Mouse (Mus musculus): ENCODE data around the gene Gemin4. TPM values are rescaled to one million over a fixed set of nuclear protein-coding genes. Genes with fewer than 3 reads are reported as not detected.

Gemin4 gene
- polyA plus RNA-seq (2015; fragmentation: Nextera tagmentation; extraction: Ambion mirVana), result 26.3 and 30.1 TPM in 2 replicates

- peaks cover 15% of the 10 kb centered on the region for H3K4me1 ChIP-seq
- ATAC-seq (ENCODE audit: insufficient number of reproducible peaks, low FRiP score, low TSS enrichment, low read depth), result peak; percentile 97
- H3K9ac ChIP-seq, result peak within 1 kb of the TSS; percentile 91
- H3K9me3 ChIP-seq (replicated peaks), result no peaks in the 10 kb centered on the region
- H3K27ac ChIP-seq (replicated peaks), result peak within 1 kb of the TSS; percentile 97
- peak within 1 kb of the TSS; percentile 66 for H3K4me2 ChIP-seq (replicated peaks)
- no peaks in the 10 kb centered on the region for H3K27me3 ChIP-seq
- WGBS, result 0% methylated on average over 35 of the region's 35 CpGs
- H3K36me3 ChIP-seq, result peaks cover 33% of the 10 kb centered on the region
- H3K4me3 ChIP-seq (replicated peaks), result peak within 1 kb of the TSS; percentile 88
Measured at GRCm38 (mm10) chr11:76217390-76217800, at the start of gene Gemin4, which contains the start of gene Dbil5. Gene Gemin4, minus strand, starts transcription at chr11:76217664. Gene Dbil5, plus strand, starts transcription at chr11:76217608.

GRCm38 (mm10) chr11:76262611-76263351, 45.3 kb upstream of the Gemin4 start:
- no peak overlapping the region for H3K4me2 ChIP-seq (replicated peaks)
- no peak overlapping the region for H3K27ac ChIP-seq (replicated peaks)
- H3K9me3 ChIP-seq (replicated peaks), result no peaks in the 10 kb centered on the region
- ATAC-seq (ENCODE audit: insufficient number of reproducible peaks, low FRiP score, low TSS enrichment, low read depth), result 0 out of 2 replicates have a peak, but pooled peaks have one; percentile 27
- H3K9ac ChIP-seq, result no peak overlapping the region
- WGBS, result 18% methylated on average over 19 of the region's 19 CpGs
- no peak overlapping the region for H3K4me3 ChIP-seq (replicated peaks)
- peaks cover 47% of the 10 kb centered on the region for H3K36me3 ChIP-seq
- H3K27me3 ChIP-seq, result no peaks in the 10 kb centered on the region
- H3K4me1 ChIP-seq, result peaks cover 33% of the 10 kb centered on the region

- Histone ChIP-seq H3K27ac (replicated peaks) (no peak overlapping the region), H3K36me3 (peaks cover 51% of the 10 kb centered on the region), H3K27me3 (no peaks in the 10 kb centered on the region), H3K4me1 (peaks cover 37% of the 10 kb centered on the region), H3K4me2 (replicated peaks) (no peak overlapping the region), H3K4me3 (replicated peaks) (no peak overlapping the region), H3K9ac (no peak overlapping the region), H3K9me3 (replicated peaks) (no peaks in the 10 kb centered on the region)
- 76% methylated on average over 12 of the region's 12 CpGs for WGBS
- no peak for ATAC-seq (ENCODE audit: insufficient number of reproducible peaks, low FRiP score, low TSS enrichment, low read depth)
Measured at GRCm38 (mm10) chr11:76261224-76261623, 43.8 kb upstream of the Gemin4 start.

- Histone ChIP-seq H3K27ac (replicated peaks) (no peak overlapping the region), H3K27me3 (no peaks in the 10 kb centered on the region), H3K36me3 (peaks cover 51% of the 10 kb centered on the region), H3K4me3 (replicated peaks) (no peak overlapping the region), H3K9me3 (replicated peaks) (no peaks in the 10 kb centered on the region), H3K9ac (no peak overlapping the region), H3K4me1 (peaks cover 44% of the 10 kb centered on the region), H3K4me2 (replicated peaks) (no peak overlapping the region)
- WGBS, result 71% methylated on average over 10 of the region's 10 CpGs
- ATAC-seq (ENCODE audit: insufficient number of reproducible peaks, low FRiP score, low TSS enrichment, low read depth), result no peak
Measured at GRCm38 (mm10) chr11:76260208-76261050, 43.0 kb upstream of the Gemin4 start.

GRCm38 (mm10) chr11:76258511-76258910, 41.0 kb upstream of the Gemin4 start:
- 81% methylated on average over 6 of the region's 6 CpGs for WGBS
- Histone ChIP-seq H3K36me3 (peaks cover 47% of the 10 kb centered on the region), H3K27me3 (no peaks in the 10 kb centered on the region), H3K9ac (no peak overlapping the region), H3K4me2 (replicated peaks) (no peak overlapping the region), H3K4me3 (replicated peaks) (no peak overlapping the region), H3K4me1 (peaks cover 54% of the 10 kb centered on the region), H3K27ac (replicated peaks) (no peak overlapping the region), H3K9me3 (replicated peaks) (no peaks in the 10 kb centered on the region)
- ATAC-seq (ENCODE audit: insufficient number of reproducible peaks, low FRiP score, low TSS enrichment, low read depth), result no peak

- Histone ChIP-seq H3K36me3 (peaks cover 46% of the 10 kb centered on the region), H3K4me1 (peaks cover 51% of the 10 kb centered on the region), H3K27me3 (no peaks in the 10 kb centered on the region), H3K9me3 (replicated peaks) (no peaks in the 10 kb centered on the region), H3K27ac (replicated peaks) (no peak overlapping the region), H3K4me3 (replicated peaks) (no peak overlapping the region), H3K4me2 (replicated peaks) (no peak overlapping the region), H3K9ac (no peak overlapping the region)
- no peak for ATAC-seq (ENCODE audit: insufficient number of reproducible peaks, low FRiP score, low TSS enrichment, low read depth)
- WGBS, result 74% methylated on average over 4 of the region's 4 CpGs
Measured at GRCm38 (mm10) chr11:76257386-76257785, 39.9 kb upstream of the Gemin4 start.

- Histone ChIP-seq H3K4me3 (replicated peaks) (no peak overlapping the region), H3K27ac (replicated peaks) (peak overlapping the region; percentile 44), H3K9ac (no peak overlapping the region), H3K4me1 (peaks cover 55% of the 10 kb centered on the region), H3K36me3 (peaks cover 41% of the 10 kb centered on the region), H3K9me3 (replicated peaks) (no peaks in the 10 kb centered on the region), H3K27me3 (no peaks in the 10 kb centered on the region), H3K4me2 (replicated peaks) (no peak overlapping the region)
- 21% methylated on average over 5 of the region's 5 CpGs for WGBS
- no peak for ATAC-seq (ENCODE audit: insufficient number of reproducible peaks, low FRiP score, low TSS enrichment, low read depth)
Measured at GRCm38 (mm10) chr11:76256129-76256528, 38.7 kb upstream of the Gemin4 start.

GRCm38 (mm10) chr11:76255431-76256001, 38.1 kb upstream of the Gemin4 start:
- Histone ChIP-seq H3K9me3 (replicated peaks) (no peaks in the 10 kb centered on the region), H3K9ac (no peak overlapping the region), H3K27me3 (no peaks in the 10 kb centered on the region), H3K4me3 (replicated peaks) (no peak overlapping the region), H3K4me2 (replicated peaks) (no peak overlapping the region), H3K36me3 (peaks cover 41% of the 10 kb centered on the region), H3K27ac (replicated peaks) (peak overlapping the region; percentile 44), H3K4me1 (peaks cover 52% of the 10 kb centered on the region)
- ATAC-seq (ENCODE audit: insufficient number of reproducible peaks, low FRiP score, low TSS enrichment, low read depth), result no peak
- WGBS, result 47% methylated on average over 4 of the region's 4 CpGs

- H3K4me2 ChIP-seq (replicated peaks), result no peak overlapping the region
- H3K9ac ChIP-seq, result peak overlapping the region; percentile 12; the same call in 1 of the 2 replicates
- 0 out of 2 replicates have a peak, but pooled peaks have one; percentile 44 for ATAC-seq (ENCODE audit: insufficient number of reproducible peaks, low FRiP score, low TSS enrichment, low read depth)
- no peak overlapping the region for H3K4me3 ChIP-seq (replicated peaks)
- peaks cover 50% of the 10 kb centered on the region for H3K4me1 ChIP-seq
- 72% methylated on average over 4 of the region's 4 CpGs for WGBS
- H3K36me3 ChIP-seq, result peaks cover 42% of the 10 kb centered on the region
- H3K27me3 ChIP-seq, result no peaks in the 10 kb centered on the region
- peak overlapping the region; percentile 72 for H3K27ac ChIP-seq (replicated peaks)
- no peaks in the 10 kb centered on the region for H3K9me3 ChIP-seq (replicated peaks)
Measured at GRCm38 (mm10) chr11:76253918-76254264, 36.4 kb upstream of the Gemin4 start.

- H3K4me1 ChIP-seq, result peaks cover 50% of the 10 kb centered on the region
- peak overlapping the region; percentile 72 for H3K27ac ChIP-seq (replicated peaks)
- no peak overlapping the region for H3K9ac ChIP-seq
- no peak overlapping the region for H3K4me3 ChIP-seq (replicated peaks)
- no peaks in the 10 kb centered on the region for H3K9me3 ChIP-seq (replicated peaks)
- no peaks in the 10 kb centered on the region for H3K27me3 ChIP-seq
- H3K4me2 ChIP-seq (replicated peaks), result no peak overlapping the region
- 37% methylated on average over 5 of the region's 5 CpGs for WGBS
- peak; percentile 84 for ATAC-seq (ENCODE audit: insufficient number of reproducible peaks, low FRiP score, low TSS enrichment, low read depth)
- H3K36me3 ChIP-seq, result peaks cover 43% of the 10 kb centered on the region
Measured at GRCm38 (mm10) chr11:76253145-76253917, 35.9 kb upstream of the Gemin4 start.
